Mouse (Mus musculus) MEL (cell line): ENCODE data around the gene Lmod3. TPM values are rescaled to one million over a fixed set of nuclear protein-coding genes. Genes with fewer than 3 reads are reported as not detected.

Source experiments
- DNase-seq: peaks from one replicate; pipeline ENCODE4 v3.0.0; 2011; ENCODE audit warnings: low read depth, low spot score
- H3K27ac ChIP-seq: 2 replicates; pipeline ENCODE4 v1.5.1; 2012; ENCODE audit warnings: low read depth, mild to moderate bottlenecking, control low read depth, low read length, moderate library complexity; ENCODE audit not compliant: control insufficient read depth
- H3K27me3 ChIP-seq, 2 experiments: fragments of 150-350 bp in 1 of 2; sonication (generic) in 1 of 2; 2 replicates each; pipeline ENCODE4 v1.6.1; 2012; ENCODE audit warnings: low read length in 2 of 2, mild to moderate bottlenecking in 2 of 2, improper control_type of control experiment in 1 of 2, moderate library complexity in 1 of 2; ENCODE audit not compliant: insufficient read depth in 2 of 2, control insufficient read depth in 1 of 2
- H3K36me3 ChIP-seq, 2 experiments: 2 replicates each; pipeline ENCODE4 v1.6.1; 2012 to 2014; ENCODE audit warnings: low read length in 2 of 2, improper control_type of control experiment in 1 of 2, inconsistent platforms in 1 of 2, mild to moderate bottlenecking in 1 of 2; ENCODE audit not compliant: insufficient read depth in 2 of 2, control insufficient read depth in 1 of 2
- H3K4me1 ChIP-seq, 2 experiments: fragments of 150-350 bp in 1 of 2; sonication (generic) in 1 of 2; 2 replicates each; pipeline ENCODE4 v1.6.1; 2012; ENCODE audit warnings: low read length in 2 of 2, improper control_type of control experiment in 1 of 2, mild to moderate bottlenecking in 1 of 2; ENCODE audit not compliant: insufficient read depth in 2 of 2, control insufficient read depth in 1 of 2
- H3K4me3 ChIP-seq, 2 experiments: fragments of 150-350 bp in 1 of 2; sonication (generic) in 1 of 2; 2 replicates each; pipeline ENCODE4 v1.5.1; 2012; ENCODE audit warnings: low read depth in 2 of 2, low read length in 2 of 2, mild to moderate bottlenecking in 2 of 2, moderate library complexity in 2 of 2, control low read depth in 1 of 2, improper control_type of control experiment in 1 of 2; ENCODE audit not compliant: control insufficient read depth in 1 of 2, insufficient read depth in 1 of 2
- H3K79me2 ChIP-seq: 2 replicates; pipeline ENCODE4 v1.6.1; 2012; ENCODE audit warnings: mild to moderate bottlenecking, low read length, moderate library complexity; ENCODE audit not compliant: control insufficient read depth, poor library complexity, insufficient read depth
- H3K9ac ChIP-seq: 2 replicates; pipeline ENCODE4 v1.6.1; 2012; ENCODE audit warnings: low read depth, mild to moderate bottlenecking, control low read depth, low read length, moderate library complexity; ENCODE audit not compliant: control insufficient read depth, poor library complexity, severe bottlenecking
- H3K9me3 ChIP-seq: fragments of 150-350 bp; sonication (generic); replicated peaks from 2 replicates; pipeline ENCODE4 v1.6.1; 2012; ENCODE audit warnings: mild to moderate bottlenecking, low read length, improper control_type of control experiment, moderate library complexity; ENCODE audit not compliant: insufficient read depth
- BHLHE40 ChIP-seq: IDR thresholded peaks from 2 replicates; pipeline ENCODE4 v1.6.1; 2012; ENCODE audit warnings: low read depth, mild to moderate bottlenecking, inconsistent platforms, low read length, improper control_type of control experiment, borderline replicate concordance
- CHD2 ChIP-seq: IDR thresholded peaks from 2 replicates; pipeline ENCODE4 v1.6.1; 2011; ENCODE audit warnings: low read length, improper control_type of control experiment
- CTCF ChIP-seq, 3 experiments: IDR thresholded peaks in 2 of 3; conservative IDR thresholded peaks in 1 of 3; 2 replicates each; pipeline ENCODE4 v1.5.1; 2011 to 2012; ENCODE audit warnings: low read length in 3 of 3, low read depth in 2 of 3, mild to moderate bottlenecking in 2 of 3, improper control_type of control experiment in 1 of 3, inconsistent platforms in 1 of 3, mixed read lengths in 1 of 3, moderate library complexity in 1 of 3; ENCODE audit not compliant: control insufficient read depth in 1 of 3, insufficient read depth in 1 of 3, poor library complexity in 1 of 3, severe bottlenecking in 1 of 3
- ELF1 ChIP-seq: IDR thresholded peaks from 2 replicates; pipeline ENCODE4 v1.6.1; 2014; ENCODE audit warnings: low read depth, mild to moderate bottlenecking, inconsistent platforms, low read length, improper control_type of control experiment, moderate library complexity
- ETS1 ChIP-seq: IDR thresholded peaks from 2 replicates; pipeline ENCODE4 v1.6.1; 2012; ENCODE audit warnings: low read depth, mild to moderate bottlenecking, inconsistent platforms, low read length, improper control_type of control experiment, moderate library complexity
- KAT2A ChIP-seq: conservative IDR thresholded peaks from 2 replicates; pipeline ENCODE4 v1.6.1; 2012; ENCODE audit warnings: low read depth, low read length, improper control_type of control experiment, inconsistent platforms
- MAX ChIP-seq: IDR thresholded peaks from 2 replicates; pipeline ENCODE4 v1.6.1; 2011; ENCODE audit warnings: low read length, improper control_type of control experiment
- MAZ ChIP-seq: IDR thresholded peaks from 2 replicates; pipeline ENCODE4 v1.6.1; 2012; ENCODE audit warnings: low read depth, mild to moderate bottlenecking, inconsistent platforms, low read length, improper control_type of control experiment
- MEF2A ChIP-seq: IDR thresholded peaks from 2 replicates; pipeline ENCODE4 v1.6.1; 2014; ENCODE audit warnings: low read depth, mild to moderate bottlenecking, inconsistent platforms, low read length, improper control_type of control experiment; ENCODE audit not compliant: poor library complexity, insufficient replicate concordance, severe bottlenecking; ENCODE audit errors: extremely low read depth
- MXI1 ChIP-seq: IDR thresholded peaks from 2 replicates; pipeline ENCODE4 v1.6.1; 2011; ENCODE audit warnings: mild to moderate bottlenecking, low read depth, low read length, improper control_type of control experiment
- MYC ChIP-seq: IDR thresholded peaks from 2 replicates; pipeline ENCODE4 v1.6.1; 2011; ENCODE audit warnings: low read depth, mild to moderate bottlenecking, low read length, improper control_type of control experiment, moderate library complexity
- NELFE ChIP-seq: IDR thresholded peaks from 2 replicates; pipeline ENCODE4 v1.6.1; 2011; ENCODE audit warnings: low read depth, low read length, improper control_type of control experiment
- POLR2A ChIP-seq, 2 experiments: IDR thresholded peaks; 2 replicates each; pipeline ENCODE4 v1.6.1; 2011 to 2012; ENCODE audit warnings: low read length in 2 of 2, mild to moderate bottlenecking in 2 of 2, control low read depth in 1 of 2, improper control_type of control experiment in 1 of 2, low read depth in 1 of 2, moderate library complexity in 1 of 2; ENCODE audit not compliant: control insufficient read depth in 1 of 2, insufficient read depth in 1 of 2, poor library complexity in 1 of 2
- SIN3A ChIP-seq: IDR thresholded peaks from 2 replicates; pipeline ENCODE4 v1.6.1; 2012; ENCODE audit warnings: low read length, improper control_type of control experiment, inconsistent platforms
- TBP ChIP-seq: IDR thresholded peaks from 2 replicates; pipeline ENCODE4 v1.8.0; 2011; ENCODE audit warnings: low read depth, low read length, improper control_type of control experiment
- TCF12 ChIP-seq: IDR thresholded peaks from 2 replicates; pipeline ENCODE4 v1.6.1; 2014; ENCODE audit warnings: low read depth, mild to moderate bottlenecking, inconsistent platforms, low read length, improper control_type of control experiment, moderate library complexity
- UBTF ChIP-seq: IDR thresholded peaks from 2 replicates; pipeline ENCODE4 v1.6.1; 2012; ENCODE audit warnings: low read depth, mild to moderate bottlenecking, inconsistent platforms, low read length, improper control_type of control experiment, moderate library complexity, borderline replicate concordance; ENCODE audit not compliant: insufficient read depth
- USF1 ChIP-seq: IDR thresholded peaks from 2 replicates; pipeline ENCODE4 v1.6.1; 2014; ENCODE audit warnings: low read depth, mild to moderate bottlenecking, inconsistent platforms, low read length, improper control_type of control experiment, moderate library complexity
- ZC3H11A ChIP-seq: IDR thresholded peaks from 2 replicates; pipeline ENCODE4 v1.6.1; 2012; ENCODE audit warnings: low read depth, mild to moderate bottlenecking, inconsistent platforms, low read length, improper control_type of control experiment
- ZMIZ1 ChIP-seq: IDR thresholded peaks from 2 replicates; pipeline ENCODE4 v1.6.1; 2012; ENCODE audit warnings: low read depth, mild to moderate bottlenecking, inconsistent platforms, low read length, improper control_type of control experiment, moderate library complexity
- polyA plus RNA-seq, 2 experiments: library from polyadenylated mRNA; stranded (reverse) in 1 of 2; unstranded in 1 of 2; fragments of >175 nt in 1 of 2; fragments of >200 nt in 1 of 2; gene quantifications; 2 replicates each; pipeline versions ENCODE4 v1.2.1 to v1.2.4; 2012; ENCODE audit warnings: low replicate concordance in 2 of 2, low read depth in 1 of 2; ENCODE audit not compliant: insufficient read length in 2 of 2, insufficient read depth in 1 of 2, missing spikeins in 1 of 2
- total RNA-seq: library from RNA; depleted of rRNA; stranded (reverse); fragments of 300-350 nt; gene quantifications from 2 replicates; pipeline ENCODE4 v1.2.3, GENCODE M21; 2012

Gene Lmod3
- total and polyA plus RNA-seq, 3 experiments, result not detected

DNA sequence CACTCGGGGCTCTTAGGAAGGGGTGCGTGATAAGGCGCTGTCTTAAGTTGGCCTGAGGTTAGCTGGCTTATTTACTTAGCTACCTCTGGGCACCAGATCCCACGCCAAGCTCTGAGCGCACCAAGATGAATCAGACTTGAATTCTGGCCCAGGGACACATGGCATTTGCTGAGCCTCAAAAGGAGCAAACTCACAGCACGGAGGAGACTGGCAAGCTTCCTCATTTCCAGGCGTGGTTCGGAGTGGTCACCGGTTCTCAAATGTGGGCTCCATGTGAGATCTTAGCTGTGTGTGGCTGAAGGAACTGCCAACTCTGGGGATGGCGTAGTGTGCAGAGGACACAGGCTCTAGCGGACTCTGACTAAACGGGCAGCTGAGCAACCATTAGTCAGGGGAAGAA lies 40.6 kb downstream of the Lmod3 start:
- no peak for TF ChIP-seq UBTF
- TF ChIP-seq MYC, result peak; percentile 88; the same call in 1 of the 2 replicates
- TF ChIP-seq TBP, result no peak
- TF ChIP-seq USF1, result 0 out of 2 replicates have a peak, but pooled peaks have one; percentile 8
- peak; percentile 72 for TF ChIP-seq SIN3A
- peak; percentile 84 for TF ChIP-seq MAX
- 0 out of 2 replicates have a peak, but pooled peaks have one; percentile 22 for TF ChIP-seq NELFE
- no peak for TF ChIP-seq CHD2
- TF ChIP-seq BHLHE40, result no peak
- no peak for TF ChIP-seq ZC3H11A
- TF ChIP-seq KAT2A, result no peak
- peak; percentile 86 for TF ChIP-seq MXI1
- peak; percentile 82 for DNase-seq
- Histone ChIP-seq H3K79me2 (peaks cover 37% of the 10 kb centered on the region), H3K27ac (peak overlapping the region; percentile 64), H3K9ac (peak overlapping the region; percentile 94), H3K4me1 (peaks cover 23 to 30% of the 10 kb centered on the region in 2 experiments), H3K9me3 (no peaks in the 10 kb centered on the region), H3K4me3 (peak overlapping the region; percentile 84 to 93), H3K27me3 (no peaks in the 10 kb centered on the region), H3K36me3 (peaks cover 0 to 44% of the 10 kb centered on the region in 2 experiments)

DNA sequence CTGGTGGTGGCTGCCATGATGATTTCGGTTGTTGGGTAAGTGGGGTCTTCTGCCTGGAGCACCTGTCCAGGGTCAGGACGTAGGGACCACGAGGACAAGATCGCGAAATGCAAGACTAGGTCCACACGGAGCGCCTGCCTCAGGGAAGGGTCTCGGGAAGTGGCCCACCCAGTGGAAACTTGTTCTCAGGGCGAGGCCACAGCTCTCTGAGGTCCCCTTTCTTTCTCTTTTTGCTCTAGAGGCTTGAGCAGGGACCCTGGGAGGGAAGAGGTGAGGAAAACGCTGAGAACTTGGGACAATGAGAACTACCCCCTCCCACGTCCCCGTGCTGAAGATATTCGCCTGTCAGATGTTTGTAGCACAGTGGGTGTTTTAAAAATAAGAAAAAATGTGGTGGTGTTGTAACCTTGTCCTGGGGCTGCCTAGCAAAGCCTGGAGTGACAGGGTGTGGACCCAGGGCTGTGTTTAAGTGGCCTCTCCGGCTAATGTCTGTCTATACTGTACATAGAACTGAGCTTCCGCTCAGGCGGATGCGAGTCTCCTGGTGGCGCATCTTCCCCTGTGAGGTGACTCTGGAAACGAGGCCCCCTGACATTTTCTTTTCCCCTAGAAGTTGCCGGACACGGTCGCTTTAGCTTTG lies 41.5 kb downstream of the Lmod3 start:
- TF ChIP-seq MXI1, result peak; percentile 14; the same call in 1 of the 2 replicates
- 0 out of 2 replicates have a peak, but pooled peaks have one; percentile 10 for TF ChIP-seq ELF1
- 0 out of 2 replicates have a peak, but pooled peaks have one; percentile 19 for TF ChIP-seq MAZ
- peak in 1 of 2 experiments; percentile 32; a peak in 2 of 4 replicates for TF ChIP-seq POLR2A (IDR thresholded peaks at IDR 0.05; ENCODE audit: control insufficient read depth in 1 of 2, insufficient read depth in 1 of 2, low read depth in 1 of 2, low read length in 2 of 2, poor library complexity in 1 of 2)
- no peak for TF ChIP-seq CTCF (IDR thresholded peaks at IDR 0.05 in 2 of 3, conservative IDR thresholded peaks at IDR 0.05 in 1 of 3; ENCODE audit: control insufficient read depth in 1 of 3, insufficient read depth in 1 of 3, low read depth in 2 of 3, low read length in 3 of 3, poor library complexity in 1 of 3, severe bottlenecking in 1 of 3)
- TF ChIP-seq MEF2A, result no peak
- TF ChIP-seq ZMIZ1, result peak; percentile 29; the same call in 1 of the 2 replicates
- peak; percentile 9; the same call in 1 of the 2 replicates for TF ChIP-seq TBP
- TF ChIP-seq TCF12, result peak; percentile 3; the same call in 1 of the 2 replicates
- TF ChIP-seq ETS1, result no peak
- peaks cover 24 to 35% of the 10 kb centered on the region in 2 experiments for H3K4me1 ChIP-seq
- peaks cover 33% of the 10 kb centered on the region for H3K79me2 ChIP-seq
- H3K27me3 ChIP-seq, result no peaks in the 10 kb centered on the region
- H3K27ac ChIP-seq, result peak overlapping the region; percentile 85
- peak; percentile 82 for DNase-seq
- H3K9me3 ChIP-seq, result no peaks in the 10 kb centered on the region
- H3K4me3 ChIP-seq, result peak overlapping the region; percentile 84 to 93
- H3K36me3 ChIP-seq, result peaks cover 0 to 48% of the 10 kb centered on the region in 2 experiments
- H3K9ac ChIP-seq, result peak overlapping the region; percentile 94
